Mouse (Mus musculus): ENCODE data around the gene Nutf2-ps1.
A peak's percentile ranks its signal among the peaks of the same experiment; 100 is the strongest.

DNA sequence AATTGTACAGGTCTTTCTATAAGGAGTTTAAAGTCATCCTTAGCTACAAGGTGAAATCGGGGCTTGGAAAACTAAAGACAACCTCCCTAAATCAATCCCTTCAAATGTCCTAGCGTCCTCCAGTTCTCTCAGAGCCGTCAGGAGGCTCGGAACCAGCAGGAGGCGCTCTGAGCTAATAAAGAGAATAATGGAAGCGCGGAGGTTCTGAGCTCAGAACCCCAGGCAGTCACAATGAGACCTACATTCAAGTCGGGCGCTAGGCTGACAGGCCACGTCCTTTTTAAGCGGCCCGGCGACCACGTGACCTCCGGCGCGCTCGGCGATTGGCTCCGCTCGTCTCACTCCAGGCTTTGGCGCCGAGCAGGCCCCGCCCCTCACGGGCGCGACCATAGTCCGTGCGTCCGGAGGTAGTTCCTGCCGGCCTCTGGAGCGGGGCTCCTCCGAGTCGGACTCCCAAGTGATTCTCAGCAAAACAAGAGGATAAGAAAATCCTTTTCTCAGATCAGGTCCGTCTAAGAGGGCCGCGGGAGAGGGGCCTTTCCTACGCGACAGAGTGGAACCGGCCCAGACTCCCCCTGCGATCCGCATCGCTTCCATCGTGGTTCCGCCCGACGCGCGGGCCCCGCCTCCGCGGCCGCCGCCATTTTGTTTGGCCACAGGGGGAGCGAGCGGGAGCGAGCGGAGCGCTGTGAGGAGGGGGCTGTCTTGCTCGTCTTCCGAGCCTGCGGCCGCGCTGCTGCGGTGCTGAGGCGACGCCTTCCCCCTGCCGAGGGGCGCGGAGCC lies 11.1 kb upstream of the Nutf2-ps1 start, which contains the start of gene Smc3:
- TF ChIP-seq USF1 (IDR thresholded peaks at IDR 0.05; ENCODE audit: low read depth), result peak; percentile 92
- peak; percentile 85 for TF ChIP-seq POLR2A (IDR thresholded peaks at IDR 0.05; ENCODE audit: insufficient read length, low read depth)
- TF ChIP-seq MYOG (IDR thresholded peaks at IDR 0.05; ENCODE audit: control insufficient read depth in 1 of 3, insufficient read depth in 1 of 3, insufficient read length in 2 of 3, low read depth in 2 of 3), result no peak
- no peak for TF ChIP-seq TCF12 (IDR thresholded peaks at IDR 0.05; ENCODE audit: insufficient read depth, poor library complexity, severe bottlenecking)
- TF ChIP-seq MAX (IDR thresholded peaks at IDR 0.05; ENCODE audit: low read depth), result no peak
- no peak for TF ChIP-seq MYOD1 (IDR thresholded peaks at IDR 0.05; ENCODE audit: control insufficient read depth in 1 of 3, insufficient read length in 2 of 3, low read depth in 2 of 3)
- TF ChIP-seq E2F4 (IDR thresholded peaks at IDR 0.05; ENCODE audit: insufficient read depth), result peak; percentile 50
- peak; percentile 85 for TF ChIP-seq POLR2AphosphoS2 (IDR thresholded peaks at IDR 0.05; ENCODE audit: insufficient read length, low read depth)
- TF ChIP-seq TCF3 (IDR thresholded peaks at IDR 0.05; ENCODE audit: insufficient read length, low read depth), result no peak
- no peak for TF ChIP-seq REST (IDR thresholded peaks at IDR 0.05; ENCODE audit: insufficient read depth, insufficient read length)
- TF ChIP-seq CEBPB (IDR thresholded peaks at IDR 0.05; ENCODE audit: insufficient read depth, poor library complexity, severe bottlenecking), result no peak
